Mouse (Mus musculus) ES-Bruce4 (cell line): ENCODE measurements around the gene Elmod1. TPM values are rescaled to one million over a fixed set of nuclear protein-coding genes. Genes with fewer than 3 reads are reported as not detected.

ENCODE experiments used
- H3K27ac ChIP-seq: 2 replicates; pipeline ENCODE4 v1.5.1; 2012; ENCODE audit warnings: low read length, inconsistent platforms; ENCODE audit not compliant: insufficient read depth
- H3K27me3 ChIP-seq: 2 replicates; pipeline ENCODE4 v1.6.1; 2012; ENCODE audit warnings: mild to moderate bottlenecking, low read length, inconsistent platforms; ENCODE audit not compliant: control insufficient read depth, poor library complexity, insufficient read depth, severe bottlenecking
- H3K36me3 ChIP-seq: 2 replicates; pipeline ENCODE4 v1.6.1; 2012; ENCODE audit warnings: inconsistent platforms, mild to moderate bottlenecking, low read length, moderate library complexity; ENCODE audit not compliant: control insufficient read depth, poor library complexity, insufficient read depth, severe bottlenecking
- H3K4me1 ChIP-seq: one replicate; pipeline ENCODE4 v1.8.1; 2011; ENCODE audit warnings: low read length; ENCODE audit not compliant: control insufficient read depth, insufficient read depth
- H3K4me3 ChIP-seq: 2 replicates; pipeline ENCODE4 v1.5.1; 2011; ENCODE audit warnings: low read depth, mild to moderate bottlenecking, low read length
- H3K9ac ChIP-seq: 2 replicates; pipeline ENCODE4 v1.6.1; 2012; ENCODE audit warnings: low read depth, mild to moderate bottlenecking, inconsistent platforms; ENCODE audit not compliant: poor library complexity, severe bottlenecking
- H3K9me3 ChIP-seq: replicated peaks from 2 replicates; pipeline ENCODE4 v1.6.1; 2012; ENCODE audit warnings: mild to moderate bottlenecking, low read length, inconsistent platforms; ENCODE audit not compliant: control insufficient read depth, poor library complexity, insufficient read depth, severe bottlenecking
- CTCF ChIP-seq: IDR thresholded peaks from one replicate; pipeline ENCODE4 v1.8.1; 2011; ENCODE audit warnings: low read depth, low read length
- EP300 ChIP-seq: IDR thresholded peaks from 2 replicates; pipeline ENCODE4 v1.6.1; 2011; ENCODE audit warnings: low read depth, low read length; ENCODE audit not compliant: insufficient read depth
- POLR2A ChIP-seq: IDR thresholded peaks from one replicate; pipeline ENCODE4 v1.8.1; 2011; ENCODE audit warnings: low read length; ENCODE audit not compliant: insufficient read depth
- polyA plus RNA-seq: library from polyadenylated mRNA; stranded (reverse); fragments of >200 nt; gene quantifications from 2 replicates; pipeline ENCODE4 v1.2.4, GENCODE M21; 2011; ENCODE audit warnings: low read depth; ENCODE audit not compliant: missing spikeins, insufficient read depth, insufficient read length

The Elmod1 gene
- polyA plus RNA-seq, 1 experiment, result 0.36 TPM

- no peak for TF ChIP-seq CTCF
- TF ChIP-seq POLR2A, result no peak
- TF ChIP-seq EP300, result no peak
- Histone ChIP-seq H3K9me3 (no peaks in the 10 kb centered on the region), H3K36me3 (no peaks in the 10 kb centered on the region), H3K9ac (no peak overlapping the region), H3K4me1 (no peaks in the 10 kb centered on the region), H3K4me3 (no peak overlapping the region), H3K27me3 (no peaks in the 10 kb centered on the region), H3K27ac (no peak overlapping the region)
These were observed 69.7 kb downstream of the Elmod1 start for GRCm38 (mm10) chr9:53905418-53905817.

- Histone ChIP-seq H3K9ac (no peak overlapping the region), H3K4me3 (no peak overlapping the region), H3K9me3 (no peaks in the 10 kb centered on the region), H3K27ac (no peak overlapping the region), H3K36me3 (no peaks in the 10 kb centered on the region), H3K4me1 (no peaks in the 10 kb centered on the region), H3K27me3 (no peaks in the 10 kb centered on the region)
- TF ChIP-seq POLR2A (no peak), EP300 (no peak), CTCF (no peak)
These were observed 71.8 kb downstream of the Elmod1 start for GRCm38 (mm10) chr9:53903215-53903842.

GRCm38 (mm10) chr9:53899836-53900235, 75.3 kb downstream of the Elmod1 start:
- Histone ChIP-seq H3K4me3 (no peak overlapping the region), H3K27me3 (no peaks in the 10 kb centered on the region), H3K9ac (no peak overlapping the region), H3K36me3 (no peaks in the 10 kb centered on the region), H3K4me1 (peaks cover 1% of the 10 kb centered on the region), H3K9me3 (no peaks in the 10 kb centered on the region), H3K27ac (no peak overlapping the region)
- TF ChIP-seq CTCF (no peak), EP300 (no peak), POLR2A (no peak)

GRCm38 (mm10) chr9:53895827-53896226, 79.3 kb downstream of the Elmod1 start:
- TF ChIP-seq POLR2A, result no peak
- no peak for TF ChIP-seq CTCF

GRCm38 (mm10) chr9:53890075-53890474, 85.0 kb downstream of the Elmod1 start:
- Histone ChIP-seq H3K27me3 (no peaks in the 10 kb centered on the region), H3K4me1 (no peaks in the 10 kb centered on the region), H3K4me3 (no peak overlapping the region), H3K36me3 (no peaks in the 10 kb centered on the region), H3K27ac (no peak overlapping the region), H3K9me3 (no peaks in the 10 kb centered on the region), H3K9ac (no peak overlapping the region)
- no peak for TF ChIP-seq POLR2A
- no peak for TF ChIP-seq CTCF
- no peak for TF ChIP-seq EP300

More at GRCm38 (mm10) chr9:53895827-53896226, 79.3 kb downstream of the Elmod1 start:
- Histone ChIP-seq H3K27ac (no peak overlapping the region), H3K27me3 (no peaks in the 10 kb centered on the region), H3K9me3 (no peaks in the 10 kb centered on the region), H3K9ac (no peak overlapping the region), H3K36me3 (no peaks in the 10 kb centered on the region), H3K4me1 (peaks cover 1% of the 10 kb centered on the region), H3K4me3 (no peak overlapping the region)

GRCm38 (mm10) chr9:53883588-53884280, 91.4 kb downstream of the Elmod1 start:
- peaks cover 12% of the 10 kb centered on the region for H3K9me3 ChIP-seq
- TF ChIP-seq CTCF, result no peak
- TF ChIP-seq EP300, result no peak
- TF ChIP-seq POLR2A, result no peak
- 0 out of 2 replicates have a peak overlapping the region, but pooled peaks have one; percentile 45 for H3K4me3 ChIP-seq
- no peak overlapping the region for H3K27ac ChIP-seq
- H3K27me3 ChIP-seq, result no peaks in the 10 kb centered on the region
- no peak overlapping the region for H3K9ac ChIP-seq
- no peaks in the 10 kb centered on the region for H3K4me1 ChIP-seq
- no peaks in the 10 kb centered on the region for H3K36me3 ChIP-seq
